Mouse (Mus musculus) neural tube, embryonic 10.5 days (tissue): ENCODE measurements around the gene Sox13.

Experiments
- DNase-seq: peaks from one replicate; pipeline ENCODE4 v3.0.0-alpha.2; 2017; ENCODE audit warnings: low spot score; ENCODE audit errors: extremely low spot score

Gene Sox13

DNA sequence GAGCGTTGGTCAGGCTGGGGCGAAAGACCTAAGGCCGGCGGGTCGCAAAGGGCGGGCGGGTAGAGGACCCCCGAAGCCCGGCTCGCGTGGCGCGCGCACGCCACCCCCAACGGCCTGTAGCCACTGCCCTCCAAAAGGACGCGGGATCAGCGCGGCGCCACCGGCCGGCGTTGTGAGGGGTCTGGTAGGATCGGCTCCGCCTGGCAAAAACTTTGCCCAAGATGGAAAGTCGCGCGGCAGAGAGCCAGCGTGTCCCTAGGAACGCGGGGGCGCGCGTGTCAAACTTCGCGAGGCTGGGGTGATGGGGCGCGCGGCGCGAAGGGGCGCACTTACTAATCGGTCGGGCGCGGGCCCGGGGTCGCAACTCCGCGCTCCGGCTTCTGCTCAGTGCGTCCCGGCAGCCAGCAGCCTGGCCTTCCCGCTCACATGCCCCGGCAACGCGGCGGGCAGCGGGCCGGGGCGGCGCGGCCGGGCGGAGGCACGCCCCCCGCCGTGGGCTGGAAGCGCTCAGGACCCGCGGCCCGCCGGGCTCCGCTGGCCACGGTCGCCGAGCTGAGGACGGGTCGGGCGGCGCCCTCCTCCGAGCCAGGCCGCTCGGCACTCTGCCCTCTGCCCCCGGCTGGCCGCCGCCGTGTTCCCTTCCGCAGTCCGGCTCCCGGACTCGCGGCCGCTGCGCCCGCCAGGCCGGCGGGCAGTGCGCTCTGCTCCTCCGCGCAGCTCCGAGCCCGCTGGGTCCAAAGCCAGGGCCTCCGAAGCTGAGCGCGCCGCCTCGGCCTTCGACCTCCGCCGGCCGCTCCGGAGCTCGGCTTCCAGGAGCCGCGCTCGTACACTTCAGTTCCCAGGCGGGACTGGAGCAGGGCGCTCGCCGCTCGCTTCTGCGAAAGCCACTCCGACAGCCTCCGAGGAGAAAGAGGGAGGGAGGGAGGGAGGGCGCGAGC lies at the start of gene Sox13:
TSS of gene Sox13 (minus strand) at position 835 of the 938 bp plus-strand sequence.
- peak; percentile 85 for DNase-seq

DNA sequence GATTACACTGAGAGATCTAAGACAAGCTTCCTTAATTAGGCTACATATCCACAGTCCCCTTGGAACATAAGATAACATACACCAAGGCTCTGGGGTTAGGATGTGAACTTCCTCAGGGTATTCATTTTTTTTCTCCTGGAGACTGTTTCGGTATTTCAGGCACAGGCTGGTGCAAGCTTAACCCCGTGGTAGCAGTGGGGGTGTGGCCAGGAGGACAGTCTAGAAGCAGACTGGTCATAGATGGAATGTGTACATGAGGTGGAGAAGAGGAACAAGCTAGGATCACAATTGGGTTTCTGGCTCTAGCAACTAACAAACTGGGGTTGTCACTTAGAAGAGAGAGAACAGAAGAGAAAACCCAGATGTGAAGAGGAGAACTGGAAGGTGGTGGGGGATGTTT lies 47.4 kb upstream of the Sox13 start:
- no peak for DNase-seq

DNA sequence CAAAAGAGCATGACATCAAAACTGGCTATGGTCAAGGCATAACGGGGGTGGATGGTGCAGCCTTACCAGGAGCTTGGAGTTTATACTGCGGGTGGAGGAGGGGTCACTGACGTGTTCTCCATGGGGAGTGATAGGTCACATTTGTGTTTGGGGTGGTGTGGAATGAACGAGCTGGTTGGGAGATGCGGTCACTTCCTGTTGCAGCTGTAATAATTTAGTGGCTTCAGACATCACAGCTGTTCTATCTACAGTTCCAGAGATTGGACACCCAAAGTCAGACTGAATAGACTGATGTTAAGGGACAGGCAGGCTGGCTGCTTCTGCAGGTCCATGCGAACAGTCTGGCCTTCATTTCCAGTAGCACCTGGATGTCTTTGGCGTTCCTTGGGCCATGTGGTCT lies 46.9 kb upstream of the Sox13 start:
- no peak for DNase-seq

DNA sequence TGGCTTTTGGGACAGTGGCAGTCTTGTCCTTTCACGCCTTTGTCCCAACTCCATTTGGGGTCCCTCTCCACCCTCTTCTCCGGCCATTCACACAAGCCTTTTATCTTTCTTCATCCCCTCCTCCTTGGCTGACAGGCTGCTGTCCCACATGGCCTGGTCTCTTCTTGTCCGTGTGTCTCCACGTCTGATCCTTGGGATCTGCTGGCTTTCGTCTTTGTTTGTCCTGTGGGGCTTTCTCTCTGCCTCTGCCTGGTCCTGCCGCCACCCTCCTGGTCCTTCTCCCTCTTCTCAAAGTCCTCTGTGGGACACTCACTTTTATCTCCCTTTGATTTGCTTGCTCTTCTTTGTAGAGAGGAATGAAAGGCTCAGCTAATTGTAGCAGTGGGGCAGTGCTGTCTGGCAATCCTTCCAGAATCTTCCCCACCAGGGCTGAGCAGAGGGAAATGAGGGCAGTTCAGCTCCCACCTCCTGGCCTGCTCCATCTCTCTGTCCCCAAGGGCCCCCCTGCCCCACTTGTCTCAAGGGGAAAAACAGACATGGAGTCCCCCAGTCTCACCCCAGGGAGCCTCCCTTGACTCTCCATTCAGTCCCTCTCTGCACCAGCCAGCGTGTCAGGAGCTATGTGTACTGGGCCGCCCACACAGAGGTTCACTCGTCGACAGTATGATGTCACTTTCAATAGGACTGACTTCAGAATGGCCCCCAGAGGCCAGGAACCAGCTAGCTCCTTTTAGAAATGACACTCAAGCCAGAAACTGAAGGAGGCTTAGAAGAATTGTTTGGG lies 46.3 kb upstream of the Sox13 start:
- no peak for DNase-seq

DNA sequence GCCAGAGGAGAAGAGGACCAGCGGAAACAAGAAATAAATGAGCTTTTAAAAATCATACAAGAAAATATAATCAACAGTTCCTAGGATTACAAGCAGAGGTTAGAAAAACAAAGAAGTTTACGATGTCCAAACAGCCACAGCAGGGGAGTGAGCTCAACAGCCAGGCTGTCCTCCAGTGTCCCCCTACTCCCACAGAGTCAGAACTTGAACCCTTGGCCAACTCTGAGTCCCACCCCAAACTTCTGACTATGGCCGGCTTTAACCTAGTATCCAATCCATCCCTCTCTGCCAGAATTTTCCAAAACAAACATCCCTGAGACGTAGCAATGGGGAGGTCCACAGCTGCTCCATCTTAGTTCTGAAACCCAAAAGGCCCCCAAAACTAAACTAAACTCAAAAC lies 45.0 kb upstream of the Sox13 start:
- DNase-seq, result no peak

DNA sequence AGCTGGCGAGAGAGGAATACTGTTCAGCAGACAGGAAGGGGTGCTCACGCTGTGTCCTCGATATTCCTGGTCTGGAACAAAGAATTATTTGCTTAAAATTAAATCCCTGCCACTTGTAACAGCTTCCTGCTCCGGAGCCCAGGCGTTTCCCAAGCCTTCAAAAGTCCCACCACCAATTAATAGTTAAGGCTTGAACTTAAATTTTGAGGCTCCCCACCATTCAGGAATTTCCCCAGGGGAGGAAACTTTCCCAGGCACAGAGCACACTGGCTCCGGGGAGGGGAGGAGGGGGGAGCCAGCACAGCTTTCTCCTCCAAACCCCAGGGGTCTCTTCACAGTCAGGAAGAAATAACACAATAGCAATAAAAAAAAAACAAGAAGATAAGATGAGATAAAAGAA lies 44.6 kb upstream of the Sox13 start:
- DNase-seq, result no peak

DNA sequence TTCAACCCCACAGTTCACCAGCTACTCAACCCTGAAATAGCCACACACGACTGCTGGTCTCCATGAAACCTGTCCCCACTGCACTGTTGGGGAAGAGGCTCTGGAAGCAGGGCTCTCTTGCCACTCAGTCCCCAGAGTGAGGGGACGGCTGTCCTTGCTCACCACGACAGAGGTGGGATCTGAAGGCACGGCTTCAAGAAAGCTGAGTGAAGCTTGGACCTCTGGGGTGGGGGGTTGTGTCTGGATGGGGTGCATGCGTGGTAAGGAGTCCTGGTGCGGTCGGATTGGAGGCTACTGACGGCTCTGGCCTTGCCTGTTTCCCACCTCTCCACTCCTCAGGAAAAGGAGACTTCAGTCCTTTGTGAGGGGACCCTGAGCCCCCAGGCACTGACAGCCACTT lies 43.7 kb upstream of the Sox13 start:
- DNase-seq, result no peak

DNA sequence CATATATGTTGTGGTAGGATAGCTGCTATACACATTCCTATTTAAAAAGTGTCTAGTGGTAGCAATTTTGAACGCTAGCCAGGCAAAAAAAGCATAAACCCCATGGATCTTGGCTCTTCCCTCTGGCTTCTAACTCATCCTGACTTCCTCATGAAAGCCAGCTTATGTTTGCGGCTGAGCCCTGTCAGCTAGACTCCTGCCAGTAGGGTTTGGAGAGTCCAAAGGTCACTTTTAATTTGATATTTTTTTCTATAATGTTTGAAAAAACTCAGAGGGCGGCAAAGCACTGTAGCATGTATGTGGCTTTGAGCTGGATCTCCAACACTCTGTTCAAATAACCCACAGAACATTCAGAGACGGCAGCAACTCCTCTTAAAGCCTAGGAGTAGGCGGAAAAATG lies 39.0 kb upstream of the Sox13 start:
- DNase-seq, result no peak

DNA sequence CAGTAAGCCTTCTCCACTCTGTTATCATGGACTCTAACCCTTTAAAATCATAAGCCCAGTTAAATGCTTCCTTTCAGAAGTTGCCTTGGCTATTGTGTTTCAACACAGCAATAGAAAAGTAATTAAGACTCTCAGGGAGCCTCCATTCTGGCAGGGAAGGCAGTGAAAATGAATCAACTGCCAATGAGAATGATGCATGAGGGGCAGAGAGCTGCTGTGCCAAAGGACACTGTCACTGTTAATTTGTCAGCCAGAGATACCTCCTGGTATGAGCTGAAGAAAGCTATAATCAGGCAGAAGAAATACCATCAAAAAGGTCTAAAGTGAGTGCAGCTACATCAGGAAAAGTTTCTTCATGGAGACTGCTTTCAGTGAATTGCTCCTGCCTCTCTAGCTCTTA lies 36.8 kb upstream of the Sox13 start:
- DNase-seq, result no peak

DNA sequence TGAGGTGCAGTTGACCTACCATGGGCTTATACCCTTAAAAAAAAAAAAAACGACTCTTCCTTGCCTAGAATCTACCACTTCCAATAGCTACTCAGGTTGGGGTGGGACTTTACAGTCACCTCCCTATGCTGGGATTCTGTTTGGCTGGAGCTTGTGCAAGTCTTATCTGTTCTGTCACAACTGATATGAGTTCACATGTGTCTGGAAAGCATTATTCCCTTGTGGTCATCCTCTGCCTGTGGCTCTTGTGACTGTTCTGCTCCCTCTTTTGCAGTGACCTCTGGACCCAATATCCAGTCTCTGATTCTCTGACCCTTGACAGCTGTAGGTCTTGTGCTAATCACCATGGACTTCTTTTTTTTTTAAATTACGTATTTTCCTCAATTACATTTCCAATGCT lies 31.9 kb upstream of the Sox13 start:
- no peak for DNase-seq

DNA sequence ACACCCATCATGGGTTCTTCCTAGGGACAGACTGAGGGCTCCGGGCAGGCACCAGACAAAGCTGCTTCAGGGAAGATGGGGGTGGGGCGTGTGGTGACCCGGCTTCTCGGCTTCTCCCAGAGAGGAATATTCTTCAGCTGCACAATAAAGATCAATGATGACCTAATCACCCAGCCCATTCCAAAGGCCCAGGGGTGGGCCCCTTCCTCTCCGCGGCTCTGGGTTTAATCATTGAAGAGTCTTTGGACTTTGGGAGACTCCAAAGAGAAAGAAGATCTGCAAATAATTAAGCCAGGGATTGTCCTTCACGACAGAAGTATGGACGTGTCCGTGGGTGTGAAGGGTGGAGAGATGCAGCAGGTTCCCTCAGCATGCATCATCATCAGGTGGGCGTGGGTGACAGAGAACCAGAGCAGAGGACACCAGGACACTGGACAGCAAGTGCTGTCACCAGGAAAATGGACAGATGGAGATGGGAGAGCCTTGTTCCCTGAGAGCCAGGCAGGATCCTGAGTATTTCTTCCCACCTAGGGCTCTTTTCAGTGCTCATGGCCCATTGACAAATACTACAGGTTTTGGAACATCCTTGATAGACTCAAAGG lies 28.5 kb upstream of the Sox13 start:
- no peak for DNase-seq

DNA sequence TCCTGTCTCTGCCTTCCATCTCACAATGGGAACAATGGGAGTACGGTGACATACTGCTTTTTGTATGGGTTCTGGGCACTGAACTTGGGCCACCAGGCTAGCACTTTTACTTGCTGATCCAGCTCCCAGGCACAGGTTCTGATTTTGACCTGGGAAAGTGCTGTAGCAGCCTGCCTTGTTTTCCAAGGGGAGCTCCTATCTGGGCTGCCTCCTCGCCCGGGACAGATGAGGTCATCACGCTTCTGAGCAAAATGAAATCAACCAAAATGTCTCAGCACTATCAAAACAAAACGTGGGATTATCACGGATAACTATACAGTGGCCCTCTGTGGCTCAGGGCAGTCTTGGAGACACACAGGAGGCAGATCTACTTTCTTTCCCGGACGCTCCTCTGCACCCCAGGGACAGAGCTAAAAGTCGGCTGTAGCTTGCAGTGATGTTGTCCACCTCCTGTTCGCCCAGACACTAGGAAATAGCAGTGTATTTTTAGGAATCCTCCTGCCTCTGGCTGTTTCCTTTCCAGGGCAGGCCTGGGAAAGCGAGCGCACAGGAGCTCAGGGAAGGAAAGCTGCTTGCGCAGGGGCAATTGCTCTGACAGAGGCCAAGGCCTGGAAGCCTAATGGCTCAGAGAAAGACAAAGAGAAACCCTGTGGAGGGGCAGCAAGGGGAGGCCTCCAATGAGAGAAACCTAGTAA lies 27.8 kb upstream of the Sox13 start:
- DNase-seq, result peak; percentile 38

DNA sequence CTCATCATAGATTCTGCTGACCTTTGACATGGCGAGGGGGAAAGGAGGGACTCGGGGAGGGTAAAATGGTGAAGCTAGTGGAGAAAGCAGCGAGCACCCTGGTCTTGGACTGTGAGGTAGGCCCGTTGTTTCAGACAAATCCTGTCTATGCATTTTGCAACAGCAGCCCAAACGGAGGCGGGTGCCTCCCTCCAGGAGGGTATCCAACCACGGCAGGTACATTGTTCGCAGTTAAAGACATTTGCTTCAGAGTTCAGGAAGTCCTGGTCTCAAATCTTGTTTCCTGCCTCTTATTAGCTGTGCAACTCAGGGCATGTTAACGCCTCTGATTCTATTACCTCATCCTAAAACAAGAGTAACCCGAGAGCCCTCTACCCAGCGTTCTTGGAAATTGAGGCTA lies 26.8 kb upstream of the Sox13 start:
- no peak for DNase-seq

DNA sequence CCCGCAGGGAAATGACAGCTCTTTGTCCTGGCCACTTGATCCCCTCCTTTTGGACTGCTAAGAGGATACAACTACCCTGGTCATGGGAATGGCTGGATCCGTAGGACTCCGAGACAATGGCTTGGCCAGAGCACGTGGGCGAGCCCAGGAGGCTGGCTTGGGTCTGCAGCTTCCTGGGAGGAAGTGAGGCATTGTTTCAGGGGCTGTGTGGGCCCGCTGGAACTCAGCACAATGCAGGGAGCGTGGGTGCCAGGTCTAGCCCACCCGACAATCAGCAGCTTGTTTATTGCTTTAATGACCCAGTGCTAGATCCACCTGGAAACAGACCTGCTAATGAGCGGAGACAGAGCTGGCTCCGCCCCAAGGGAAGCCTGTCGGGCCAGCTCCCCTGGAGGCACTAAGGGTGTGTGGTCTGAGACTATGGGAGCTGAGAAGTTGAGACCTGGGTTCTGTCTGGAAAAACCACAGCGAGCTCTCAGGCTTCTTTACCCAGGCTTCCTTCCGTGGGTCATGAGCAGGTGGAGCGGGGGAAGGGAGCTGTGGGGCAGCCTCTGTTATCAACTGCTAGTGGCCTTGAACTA lies 24.3 kb upstream of the Sox13 start:
- DNase-seq, result peak; percentile 25

DNA sequence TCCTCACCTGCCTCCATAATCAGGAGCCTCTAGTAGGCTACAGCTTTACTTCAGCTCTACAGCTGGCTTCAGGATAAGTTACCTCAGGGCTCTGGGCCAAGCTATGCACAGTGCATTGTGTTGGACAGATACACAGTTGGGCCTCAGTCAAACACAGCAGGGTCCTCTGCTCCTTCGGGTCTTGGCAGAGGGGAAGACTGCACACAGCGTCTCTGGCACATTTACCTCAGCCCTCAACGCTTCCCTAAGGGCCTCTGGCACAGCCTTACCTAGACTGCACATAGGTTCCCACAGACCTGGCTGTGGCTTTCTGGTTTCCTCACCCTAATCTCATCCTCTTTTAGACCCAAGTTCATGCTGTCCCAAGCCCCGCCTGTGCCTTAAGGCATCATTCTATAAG lies 22.1 kb upstream of the Sox13 start:
- no peak for DNase-seq

DNA sequence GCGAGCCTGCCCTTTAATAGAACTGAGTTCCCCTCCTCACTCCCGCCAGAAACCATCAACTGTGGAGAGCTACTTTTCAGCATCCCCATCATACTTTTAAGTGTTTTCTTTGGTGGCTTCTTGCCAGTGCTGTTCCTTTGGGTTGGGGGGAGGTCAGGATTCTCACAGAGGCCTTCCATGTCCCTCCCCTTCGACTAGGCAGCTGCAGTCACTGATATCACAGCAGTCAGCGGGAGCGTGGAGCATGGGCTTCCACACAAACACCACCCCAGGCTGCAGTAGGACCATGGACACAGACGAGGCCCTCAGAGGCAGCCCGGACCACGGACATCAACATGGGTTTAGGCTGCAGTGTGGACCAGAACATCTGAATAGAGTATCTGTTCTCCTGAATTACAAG lies 20.1 kb upstream of the Sox13 start:
- no peak for DNase-seq

DNA sequence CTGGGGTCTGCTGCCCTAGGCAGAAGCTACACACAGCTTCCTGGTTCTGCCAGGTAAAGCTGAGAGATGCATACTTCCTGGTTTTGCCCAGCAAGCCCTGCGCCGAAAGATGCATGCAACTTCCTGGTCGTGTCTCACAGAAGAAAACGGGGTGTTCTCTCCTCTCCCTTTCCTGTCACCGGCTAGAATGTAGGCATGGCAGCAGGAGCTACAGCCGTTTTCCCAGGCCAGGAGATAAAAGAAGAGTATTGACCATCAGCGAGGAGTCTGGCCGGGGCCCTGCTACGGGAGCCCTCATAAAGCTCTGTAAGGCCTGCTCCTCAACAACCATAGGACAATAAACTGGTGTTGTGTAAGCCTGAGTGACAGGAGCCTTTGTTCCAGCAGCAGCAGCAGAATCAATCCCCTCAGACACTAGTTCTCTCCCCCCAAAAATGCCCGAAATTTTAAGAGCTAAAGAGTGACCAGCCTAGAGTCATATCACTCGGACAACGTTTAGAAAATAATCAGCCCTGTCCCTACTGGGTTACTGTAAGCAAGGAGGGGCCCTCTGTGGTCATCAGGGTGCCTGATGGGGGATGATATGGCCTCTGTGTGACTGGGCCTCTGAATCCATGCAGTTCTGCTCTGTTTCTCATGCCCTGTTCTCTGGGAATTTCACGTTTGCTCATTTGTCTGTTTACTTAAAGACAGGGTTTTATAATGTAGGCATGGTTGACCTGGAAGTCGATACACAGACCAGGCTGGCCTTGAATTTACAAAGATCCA lies 13.9 kb upstream of the Sox13 start:
- DNase-seq, result peak; percentile 17

DNA sequence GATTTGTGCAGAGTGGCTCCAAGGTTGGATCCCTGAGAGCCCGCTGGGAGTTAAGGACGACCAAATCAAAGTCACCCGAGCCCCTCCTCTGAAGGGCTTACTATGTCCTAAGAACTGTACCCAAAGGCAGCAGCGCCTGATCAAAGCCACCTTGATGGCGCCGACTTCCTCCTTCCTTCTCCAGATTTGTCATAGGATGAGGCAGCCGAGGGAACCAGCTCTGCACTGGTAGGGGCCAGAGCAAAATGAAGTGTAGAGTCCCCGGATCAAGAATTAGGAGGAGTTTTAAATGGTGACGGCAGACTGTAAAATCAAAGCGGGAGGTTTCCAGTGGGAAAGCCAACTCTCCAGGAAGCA lies 10.6 kb upstream of the Sox13 start:
- DNase-seq, result no peak

DNA sequence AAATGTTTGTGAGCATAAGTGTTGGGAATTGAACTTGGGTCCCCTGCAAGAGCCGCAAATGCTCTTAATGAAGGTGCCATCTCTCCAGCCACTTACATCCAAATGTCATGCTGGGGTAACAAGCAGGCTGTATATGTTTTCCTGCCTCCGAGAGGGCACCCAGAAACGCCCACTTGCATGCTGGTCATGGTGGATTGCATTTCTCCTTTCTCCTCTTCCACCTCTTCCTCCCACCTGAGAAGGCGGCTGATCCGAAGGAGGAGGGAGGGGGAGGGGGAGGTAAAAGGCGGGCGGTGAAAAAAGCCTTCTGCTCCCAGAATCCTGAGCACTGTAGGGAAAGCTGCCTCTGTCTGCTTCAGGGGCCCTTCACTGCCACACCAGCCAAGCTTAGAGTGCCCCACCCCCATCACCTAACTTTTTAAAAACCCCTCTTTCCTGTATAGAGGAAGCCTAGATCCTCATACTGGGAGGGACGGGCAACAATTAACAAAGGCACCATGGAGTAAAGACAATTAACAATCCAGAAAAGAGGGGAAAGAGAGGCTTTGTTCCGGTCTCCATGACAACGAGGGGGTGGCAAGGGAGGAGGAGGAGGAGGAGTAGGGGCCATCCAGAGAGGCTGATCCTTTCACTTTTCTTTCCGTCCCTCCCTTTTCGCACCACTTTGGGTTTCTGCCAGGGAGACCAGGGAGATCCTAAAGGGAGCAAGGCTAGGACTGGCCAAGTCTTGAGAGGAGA lies 10.0 kb upstream of the Sox13 start:
- peak; percentile 62 for DNase-seq

DNA sequence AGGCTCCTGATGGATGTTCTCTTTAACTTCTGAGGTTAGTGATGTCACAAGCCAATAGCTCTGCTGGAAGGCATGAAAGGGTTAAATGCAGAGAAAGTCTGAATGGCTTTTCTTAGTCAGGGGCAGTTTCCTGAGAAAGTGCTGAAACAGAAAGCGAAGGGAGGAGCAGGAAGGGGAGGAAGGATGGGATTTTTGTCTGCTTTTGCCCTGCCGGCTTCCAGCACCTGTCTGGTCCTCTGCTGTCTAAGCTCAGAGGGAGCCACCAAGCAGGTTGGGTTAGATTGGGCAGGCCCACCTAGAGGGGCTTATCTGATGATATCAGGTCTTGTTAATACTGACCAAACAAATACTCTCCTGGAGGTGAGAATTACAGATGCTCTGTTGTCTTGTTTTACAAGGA lies 8.4 kb upstream of the Sox13 start:
- peak; percentile 18 for DNase-seq
